Mouse (Mus musculus) cerebellum, adult 2 months (tissue): ENCODE data around the gene A4gnt.

Experiments
- CTCF ChIP-seq: fragments of 200-500 bp; IDR thresholded peaks from 2 replicates; pipeline ENCODE4 v1.5.1; 2011; ENCODE audit warnings: low read depth, mild to moderate bottlenecking, control low read depth, low read length, moderate library complexity, borderline replicate concordance; ENCODE audit not compliant: insufficient read depth
- POLR2A ChIP-seq: fragments of 200-500 bp; IDR thresholded peaks from 2 replicates; pipeline ENCODE4 v1.6.1; 2011; ENCODE audit warnings: low read length, control low read depth, borderline replicate concordance; ENCODE audit not compliant: insufficient read depth

DNA sequence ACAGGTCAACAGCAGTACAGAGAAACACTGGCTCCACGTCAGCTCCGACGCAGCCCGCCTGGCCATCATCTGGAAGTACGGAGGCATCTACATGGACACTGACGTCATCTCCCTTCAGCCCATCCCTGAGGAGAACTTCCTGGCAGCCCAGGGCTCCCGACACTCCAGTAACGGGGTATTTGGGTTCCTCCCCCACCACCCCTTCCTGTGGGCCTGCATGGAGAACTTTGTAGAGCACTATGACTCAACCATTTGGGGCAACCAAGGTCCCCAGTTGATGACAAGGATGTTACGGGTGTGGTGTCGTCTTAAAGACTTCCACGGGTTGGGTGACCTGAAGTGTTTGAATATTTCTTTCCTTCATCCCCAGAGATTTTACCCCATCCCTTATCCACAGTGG lies 7.9 kb downstream of the A4gnt start:
- no peak for TF ChIP-seq POLR2A
- no peak for TF ChIP-seq CTCF
